Mouse (Mus musculus): ENCODE data around the gene Slc27a5. TPM values are rescaled to one million over a fixed set of nuclear protein-coding genes. Genes with fewer than 3 reads are reported as not detected.

The Slc27a5 gene
- polyA plus RNA-seq, 1 experiment from 2014 or later, result 0.43 TPM

DNA sequence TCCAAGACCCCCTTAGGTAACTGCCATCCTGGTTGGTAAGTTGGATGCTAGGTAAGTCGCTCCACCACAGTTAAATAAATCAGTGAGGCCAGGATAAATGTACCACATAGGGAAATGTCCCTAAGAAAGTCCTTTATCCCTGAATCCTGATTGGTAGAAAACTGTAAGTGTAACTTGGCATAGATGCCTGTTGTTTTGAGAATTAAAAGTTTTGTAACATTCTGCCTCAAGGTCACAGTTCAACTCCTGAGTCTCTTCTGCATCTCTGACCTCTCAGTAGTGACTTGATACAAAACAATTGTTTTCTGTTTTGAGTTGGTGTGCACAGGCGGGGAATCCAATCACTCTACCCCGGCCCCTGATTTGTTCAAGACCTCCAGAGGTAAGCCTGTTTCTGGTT lies 859 bp upstream of the Slc27a5 start, which contains the start of gene Trim28:
Trim28 (plus strand) TSS at position 264 of the 400 bp plus-strand sequence.
- no peak within 1 kb of the TSS for H3K4me2 ChIP-seq (ENCODE audit: low read length)
- WGBS, result 87% methylated on average over 3 of the region's 3 CpGs
- no peak for ATAC-seq
- H3K27ac ChIP-seq (ENCODE audit: low read length), result no peak within 1 kb of the TSS
- H3K4me3 ChIP-seq (ENCODE audit: low read depth, low read length), result no peak within 1 kb of the TSS
- no peaks in the 10 kb centered on the region for H3K27me3 ChIP-seq (ENCODE audit: control insufficient read depth, insufficient read depth, low read depth, low read length)
- H3K4me1 ChIP-seq (ENCODE audit: control insufficient read depth, insufficient read depth, low read length), result no peaks in the 10 kb centered on the region
- H3K9me3 ChIP-seq (replicated peaks; ENCODE audit: control insufficient read depth, low read length, poor library complexity, severe bottlenecking), result no peaks in the 10 kb centered on the region
- 0 out of 2 replicates have a peak, but pooled peaks cover 4% of the 10 kb centered on the region for H3K36me3 ChIP-seq (ENCODE audit: control insufficient read depth, insufficient read depth, low read length)
- no peak within 1 kb of the TSS for H3K9ac ChIP-seq (ENCODE audit: low read depth, low read length)

GRCm38 (mm10) chr7:12997230-12997629 lies 762 bp downstream of the Slc27a5 start:
- H3K9me3 ChIP-seq (replicated peaks; ENCODE audit: control insufficient read depth, low read length, poor library complexity, severe bottlenecking), result no peaks in the 10 kb centered on the region
- no peaks in the 10 kb centered on the region for H3K27me3 ChIP-seq (ENCODE audit: control insufficient read depth, insufficient read depth, low read depth, low read length)
- H3K4me3 ChIP-seq (ENCODE audit: low read depth, low read length), result no peak overlapping the region
- no peaks in the 10 kb centered on the region for H3K4me1 ChIP-seq (ENCODE audit: control insufficient read depth, insufficient read depth, low read length)
- no peak overlapping the region for H3K9ac ChIP-seq (ENCODE audit: low read depth, low read length)
- no peak overlapping the region for H3K27ac ChIP-seq (ENCODE audit: low read length)
- H3K36me3 ChIP-seq (ENCODE audit: control insufficient read depth, insufficient read depth, low read length), result no peaks in the 10 kb centered on the region
- H3K4me2 ChIP-seq (ENCODE audit: low read length), result no peak overlapping the region
- no peak for ATAC-seq
- WGBS, result 70% methylated on average over 5 of the region's 5 CpGs

DNA sequence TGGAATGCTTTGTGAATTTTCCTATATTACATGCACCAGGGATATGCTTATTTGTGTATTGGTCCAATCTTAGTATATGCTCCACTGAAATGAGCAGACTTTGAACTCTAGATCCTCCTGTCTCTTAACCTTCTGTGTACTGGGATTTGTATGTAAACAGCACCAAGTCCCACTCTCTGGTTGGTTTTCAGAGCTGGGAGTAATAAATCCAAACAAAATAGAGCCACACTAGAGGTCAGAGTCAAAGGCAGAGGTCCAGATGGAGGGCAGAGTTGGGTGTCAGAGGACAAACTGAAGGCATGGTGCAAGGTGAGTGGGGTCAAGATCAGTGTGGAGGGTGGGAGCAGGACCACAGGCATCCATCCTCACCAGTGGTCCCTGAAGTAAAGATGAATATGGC lies 2.1 kb downstream of the Slc27a5 start:
- H3K9me3 ChIP-seq (replicated peaks; ENCODE audit: control insufficient read depth, low read length, poor library complexity, severe bottlenecking), result no peaks in the 10 kb centered on the region

GRCm38 (mm10) chr7:12993148-12993547 lies 4.8 kb downstream of the Slc27a5 start:
- no peaks in the 10 kb centered on the region for H3K36me3 ChIP-seq (ENCODE audit: control insufficient read depth, insufficient read depth, low read length)
- no peaks in the 10 kb centered on the region for H3K9me3 ChIP-seq (replicated peaks; ENCODE audit: control insufficient read depth, low read length, poor library complexity, severe bottlenecking)
- no peak for ATAC-seq
- WGBS, result 91% methylated on average over 10 of the region's 10 CpGs
- no peaks in the 10 kb centered on the region for H3K27me3 ChIP-seq (ENCODE audit: control insufficient read depth, insufficient read depth, low read depth, low read length)
- no peak overlapping the region for H3K27ac ChIP-seq (ENCODE audit: low read length)
- no peak overlapping the region for H3K4me2 ChIP-seq (ENCODE audit: low read length)
- H3K4me1 ChIP-seq (ENCODE audit: control insufficient read depth, insufficient read depth, low read length), result no peaks in the 10 kb centered on the region
- H3K9ac ChIP-seq (ENCODE audit: low read depth, low read length), result no peak overlapping the region
- H3K4me3 ChIP-seq (ENCODE audit: low read depth, low read length), result no peak overlapping the region

More for the DNA sequence above, 2.1 kb downstream of the Slc27a5 start:
- Histone ChIP-seq H3K4me2 (ENCODE audit: low read length) (no peak overlapping the region), H3K4me3 (ENCODE audit: low read depth, low read length) (no peak overlapping the region), H3K9ac (ENCODE audit: low read depth, low read length) (no peak overlapping the region), H3K27me3 (ENCODE audit: control insufficient read depth, insufficient read depth, low read depth, low read length) (no peaks in the 10 kb centered on the region), H3K27ac (ENCODE audit: low read length) (no peak overlapping the region), H3K36me3 (ENCODE audit: control insufficient read depth, insufficient read depth, low read length) (no peaks in the 10 kb centered on the region), H3K4me1 (ENCODE audit: control insufficient read depth, insufficient read depth, low read length) (no peaks in the 10 kb centered on the region)
- no peak for ATAC-seq

DNA sequence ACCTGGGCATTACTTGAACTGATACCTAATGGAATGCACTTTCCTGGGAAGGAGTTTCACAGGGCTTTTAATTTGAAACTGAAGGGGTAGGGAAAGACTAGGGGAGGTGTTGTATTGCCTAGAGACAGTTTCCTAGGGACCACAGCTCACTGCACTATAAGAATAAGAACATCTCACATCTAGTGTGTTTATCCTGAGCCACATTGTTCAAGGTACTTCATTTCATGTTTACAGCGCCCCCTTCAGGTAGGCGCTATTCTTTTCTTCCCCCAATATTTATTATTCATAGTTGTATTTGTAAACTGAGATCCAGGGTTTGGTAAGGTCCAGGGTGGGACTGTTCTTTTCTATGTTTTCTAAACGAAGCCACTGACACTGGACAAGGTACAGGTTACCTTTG lies 5.8 kb downstream of the Slc27a5 start:
- Histone ChIP-seq H3K4me1 (ENCODE audit: control insufficient read depth, insufficient read depth, low read length) (no peaks in the 10 kb centered on the region), H3K4me2 (ENCODE audit: low read length) (no peak overlapping the region), H3K9ac (ENCODE audit: low read depth, low read length) (no peak overlapping the region), H3K27me3 (ENCODE audit: control insufficient read depth, insufficient read depth, low read depth, low read length) (no peaks in the 10 kb centered on the region), H3K9me3 (replicated peaks; ENCODE audit: control insufficient read depth, low read length, poor library complexity, severe bottlenecking) (no peaks in the 10 kb centered on the region), H3K27ac (ENCODE audit: low read length) (no peak overlapping the region), H3K4me3 (ENCODE audit: low read depth, low read length) (no peak overlapping the region), H3K36me3 (ENCODE audit: control insufficient read depth, insufficient read depth, low read length) (no peaks in the 10 kb centered on the region)
- WGBS, result 6% methylated on average over 3 of the region's 3 CpGs
- ATAC-seq, result no peak

DNA sequence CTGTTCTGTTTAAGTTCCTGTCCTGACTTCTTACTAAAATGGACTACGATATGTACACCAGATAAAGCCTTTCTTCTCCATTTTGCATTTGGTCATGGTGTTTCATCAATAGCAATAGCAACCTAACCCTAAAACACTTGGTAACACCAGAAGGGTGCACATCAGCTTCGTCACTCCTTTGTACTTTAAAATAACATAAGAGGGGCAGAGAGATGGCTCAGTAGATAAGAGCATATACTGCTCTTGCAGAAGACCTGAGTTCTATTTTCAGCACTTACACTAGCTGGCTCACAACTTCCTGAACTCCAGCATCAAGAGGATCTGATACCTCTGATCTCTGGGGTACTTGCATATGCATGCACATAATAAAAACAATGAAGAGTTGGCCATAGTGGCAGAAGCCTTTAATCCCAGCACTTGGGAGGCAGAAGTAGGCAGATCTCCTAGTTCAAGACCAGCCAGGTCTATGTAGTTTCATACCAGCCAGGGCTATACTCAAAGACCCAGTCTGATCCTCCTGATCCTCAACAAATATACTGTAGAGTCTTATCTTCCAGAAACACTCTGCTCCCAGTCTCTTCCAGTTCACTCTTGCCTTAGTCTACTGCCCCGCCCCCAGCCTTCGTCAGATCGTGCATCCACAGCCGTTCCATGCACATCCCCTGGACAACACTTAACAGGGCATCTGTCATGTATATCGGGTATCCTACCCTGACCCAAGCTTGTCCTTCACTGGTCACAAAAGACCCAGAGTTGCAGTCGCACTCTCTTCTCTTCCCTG lies 10.4 kb downstream of the Slc27a5 start:
- no peak overlapping the region for H3K27ac ChIP-seq (ENCODE audit: low read length)
- no peak overlapping the region for H3K9ac ChIP-seq (ENCODE audit: low read depth, low read length)
- ATAC-seq, result no peak

DNA sequence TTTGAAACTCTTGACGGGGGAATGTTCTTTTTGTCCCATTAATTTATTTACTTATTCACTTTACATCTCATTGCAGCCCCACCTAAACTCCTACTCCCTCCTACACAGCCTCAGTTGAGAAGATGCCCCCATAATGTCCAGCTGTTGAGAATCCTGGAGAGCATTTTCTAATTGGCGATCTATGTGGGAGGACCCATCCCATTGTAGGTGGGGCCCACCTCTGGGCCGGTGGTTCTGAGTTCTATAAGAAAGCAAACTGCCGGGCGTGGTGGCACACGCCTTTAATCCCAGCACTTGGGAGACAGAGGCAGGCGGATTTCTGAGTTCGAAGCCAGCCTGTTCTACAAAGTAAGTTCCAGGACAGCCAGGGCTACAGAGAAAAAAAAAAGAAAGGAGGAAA lies 11.1 kb downstream of the Slc27a5 start:
- no peaks in the 10 kb centered on the region for H3K27me3 ChIP-seq (ENCODE audit: control insufficient read depth, insufficient read depth, low read depth, low read length)
- H3K4me1 ChIP-seq (ENCODE audit: control insufficient read depth, insufficient read depth, low read length), result no peaks in the 10 kb centered on the region
- 86% methylated on average over 8 of the region's 8 CpGs for WGBS
- no peak overlapping the region for H3K4me2 ChIP-seq (ENCODE audit: low read length)
- no peak for ATAC-seq
- H3K9me3 ChIP-seq (replicated peaks; ENCODE audit: control insufficient read depth, low read length, poor library complexity, severe bottlenecking), result no peaks in the 10 kb centered on the region
- H3K27ac ChIP-seq (ENCODE audit: low read length), result no peak overlapping the region
- no peak overlapping the region for H3K4me3 ChIP-seq (ENCODE audit: low read depth, low read length)
- H3K36me3 ChIP-seq (ENCODE audit: control insufficient read depth, insufficient read depth, low read length), result peaks cover 5% of the 10 kb centered on the region; the same call in 1 of the 2 replicates
- no peak overlapping the region for H3K9ac ChIP-seq (ENCODE audit: low read depth, low read length)

More for the DNA sequence above, 10.4 kb downstream of the Slc27a5 start:
- Histone ChIP-seq H3K4me3 (ENCODE audit: low read depth, low read length) (no peak overlapping the region), H3K4me2 (ENCODE audit: low read length) (no peak overlapping the region), H3K36me3 (ENCODE audit: control insufficient read depth, insufficient read depth, low read length) (peaks cover 1% of the 10 kb centered on the region; the same call in 1 of the 2 replicates), H3K4me1 (ENCODE audit: control insufficient read depth, insufficient read depth, low read length) (no peaks in the 10 kb centered on the region), H3K27me3 (ENCODE audit: control insufficient read depth, insufficient read depth, low read depth, low read length) (no peaks in the 10 kb centered on the region), H3K9me3 (replicated peaks; ENCODE audit: control insufficient read depth, low read length, poor library complexity, severe bottlenecking) (no peaks in the 10 kb centered on the region)
- WGBS, result 85% methylated on average over 8 of the region's 8 CpGs

GRCm38 (mm10) chr7:12985724-12986123 lies 12.3 kb downstream of the Slc27a5 start:
- H3K9ac ChIP-seq (ENCODE audit: low read depth, low read length), result no peak overlapping the region
- no peaks in the 10 kb centered on the region for H3K27me3 ChIP-seq (ENCODE audit: control insufficient read depth, insufficient read depth, low read depth, low read length)
- H3K27ac ChIP-seq (ENCODE audit: low read length), result no peak overlapping the region
- H3K36me3 ChIP-seq (ENCODE audit: control insufficient read depth, insufficient read depth, low read length), result peaks cover 5% of the 10 kb centered on the region; the same call in 1 of the 2 replicates
- H3K9me3 ChIP-seq (replicated peaks; ENCODE audit: control insufficient read depth, low read length, poor library complexity, severe bottlenecking), result no peaks in the 10 kb centered on the region
- ATAC-seq, result no peak
- no peak overlapping the region for H3K4me2 ChIP-seq (ENCODE audit: low read length)
- no peaks in the 10 kb centered on the region for H3K4me1 ChIP-seq (ENCODE audit: control insufficient read depth, insufficient read depth, low read length)
- H3K4me3 ChIP-seq (ENCODE audit: low read depth, low read length), result no peak overlapping the region
- 95% methylated on average over 1 of the region's 1 CpGs for WGBS

- H3K4me3 ChIP-seq (ENCODE audit: low read depth, low read length), result no peak overlapping the region
- 86% methylated on average over 7 of the region's 7 CpGs for WGBS
- no peak for ATAC-seq
- H3K9ac ChIP-seq (ENCODE audit: low read depth, low read length), result no peak overlapping the region
- H3K36me3 ChIP-seq (ENCODE audit: control insufficient read depth, insufficient read depth, low read length), result peaks cover 5% of the 10 kb centered on the region; the same call in 1 of the 2 replicates
- peaks cover 12% of the 10 kb centered on the region for H3K4me1 ChIP-seq (ENCODE audit: control insufficient read depth, insufficient read depth, low read length)
- no peak overlapping the region for H3K4me2 ChIP-seq (ENCODE audit: low read length)
- H3K27me3 ChIP-seq (ENCODE audit: control insufficient read depth, insufficient read depth, low read depth, low read length), result no peaks in the 10 kb centered on the region
- H3K9me3 ChIP-seq (replicated peaks; ENCODE audit: control insufficient read depth, low read length, poor library complexity, severe bottlenecking), result no peaks in the 10 kb centered on the region
- H3K27ac ChIP-seq (ENCODE audit: low read length), result no peak overlapping the region
Observed at GRCm38 (mm10) chr7:12980291-12980690, 17.7 kb downstream of the Slc27a5 start.

Measured in midbrain, embryonic 16.5 days (tissue).